In genomic region chr7:30572969-30573368, GRCm38 (mm10) we compare ENCODE assay signal across 8 mouse cellular contexts. TPM values are rescaled to one million over a fixed set of nuclear protein-coding genes. Genes with fewer than 3 reads are reported as not detected.
A peak's percentile ranks its signal among the peaks of the same experiment; 100 is the strongest.
DNase-seq lines count a peak whose midpoint lies in the region; ATAC-seq and TF ChIP-seq lines count a peak whose summit lies in the region.

No protein-coding gene starts in this region.

- no peaks in the 10 kb centered on the region for H3K27me3 ChIP-seq in kidney, embryonic 15.5 days
- H3K27me3 ChIP-seq in hindbrain, embryonic 14.5 days (ENCODE audit: control insufficient read depth, insufficient read depth, low read length): no peaks in the 10 kb centered on the region
- H3K27me3 ChIP-seq in hindbrain, embryonic 10.5 days (ENCODE audit: insufficient read depth, poor library complexity, severe bottlenecking): no peaks in the 10 kb centered on the region

- no peak overlapping the region for H3K27ac ChIP-seq in kidney, embryonic 15.5 days
- peak overlapping the region; percentile 61 for H3K27ac ChIP-seq in bone marrow, adult 2 months (ENCODE audit: control insufficient read depth, insufficient read depth, low read depth, low read length, poor library complexity)
- H3K27ac ChIP-seq in hindbrain, embryonic 14.5 days: no peak overlapping the region
- no peak overlapping the region for H3K27ac ChIP-seq in hindbrain, embryonic 10.5 days

- no peak overlapping the region for H3K9ac ChIP-seq in kidney, embryonic 15.5 days
- H3K9ac ChIP-seq in hindbrain, embryonic 14.5 days: no peak overlapping the region

- no peak for TF ChIP-seq CTCF in bone marrow, adult 2 months (IDR thresholded peaks at IDR 0.05; ENCODE audit: control insufficient read depth, insufficient read depth, low read length)

- peaks cover 98% of the 10 kb centered on the region for H3K36me3 ChIP-seq in kidney, embryonic 15.5 days
- peaks cover 100% of the 10 kb centered on the region for H3K36me3 ChIP-seq in hindbrain, embryonic 14.5 days (replicated peaks; ENCODE audit: control insufficient read depth, insufficient read depth)
- H3K36me3 ChIP-seq in hindbrain, embryonic 10.5 days: peaks cover 100% of the 10 kb centered on the region

- H3K4me3 ChIP-seq in kidney, embryonic 15.5 days (replicated peaks): no peak overlapping the region
- no peak overlapping the region for H3K4me3 ChIP-seq in bone marrow, adult 2 months (replicated peaks; ENCODE audit: control insufficient read depth, low read depth, low read length)
- no peak overlapping the region for H3K4me3 ChIP-seq in hindbrain, embryonic 14.5 days (replicated peaks; ENCODE audit: low read length)
- no peak overlapping the region for H3K4me3 ChIP-seq in hindbrain, embryonic 10.5 days

- no peaks in the 10 kb centered on the region for H3K4me1 ChIP-seq in kidney, embryonic 15.5 days
- no peaks in the 10 kb centered on the region; the same call in 1 of the 2 replicates for H3K4me1 ChIP-seq in bone marrow, adult 2 months (ENCODE audit: control insufficient read depth, insufficient read depth, low read length)
- no peaks in the 10 kb centered on the region for H3K4me1 ChIP-seq in hindbrain, embryonic 14.5 days (replicated peaks; ENCODE audit: control insufficient read depth, insufficient read depth, low read length)
- H3K4me1 ChIP-seq in hindbrain, embryonic 10.5 days (replicated peaks): no peaks in the 10 kb centered on the region

- H3K4me2 ChIP-seq in kidney, embryonic 15.5 days: no peak overlapping the region
- H3K4me2 ChIP-seq in hindbrain, embryonic 14.5 days (replicated peaks): no peak overlapping the region

- TF ChIP-seq POLR2A in bone marrow, adult 2 months (IDR thresholded peaks at IDR 0.05; ENCODE audit: borderline replicate concordance, control insufficient read depth, low read depth, low read length): no peak

- DNase-seq in kidney, adult 18-20 months: peak; percentile 77
- DNase-seq in gastrocnemius, adult 8-10 months (ENCODE audit: low spot score in 2 of 2): peak; percentile 86 to 89
- no peak for DNase-seq in hindbrain, embryonic 14.5 days (ENCODE audit: low spot score)
- DNase-seq in hindbrain, embryonic 10.5 days (ENCODE audit: low spot score): no peak

- H3K9me3 ChIP-seq in kidney, embryonic 15.5 days (replicated peaks): no peaks in the 10 kb centered on the region
- H3K9me3 ChIP-seq in hindbrain, embryonic 14.5 days (ENCODE audit: control insufficient read depth, low read length): no peaks in the 10 kb centered on the region
- no peaks in the 10 kb centered on the region for H3K9me3 ChIP-seq in hindbrain, embryonic 10.5 days

- 74% methylated on average over 2 of the region's 2 CpGs for WGBS in kidney, embryonic 15.5 days
- 62% methylated on average over 2 of the region's 2 CpGs for WGBS in bone marrow, adult 2 months
- WGBS in hindbrain, embryonic 14.5 days: 83% methylated on average over 2 of the region's 2 CpGs
- 90% methylated on average over 2 of the region's 2 CpGs for WGBS in hindbrain, embryonic 10.5 days

- ATAC-seq in kidney, embryonic 15.5 days (replicated peaks; ENCODE audit: low FRiP score): no peak
- ATAC-seq in megakaryocyte progenitor cell, adult 5-6 weeks (replicated peaks; ENCODE audit: poor library complexity): peak; percentile 91
- ATAC-seq in hindbrain, embryonic 14.5 days (ENCODE audit: low FRiP score): no peak
- no peak for ATAC-seq in frontal cortex, adult (ENCODE audit: low TSS enrichment)

RNA-seq across cellular contexts. Expression of gene Igflr1, which starts 7.7 kb away (rescaled TPM):
- 3.8 and 6.0 TPM in 2 replicates for polyA plus RNA-seq in kidney, embryonic 15.5 days (2015; fragmentation: Nextera tagmentation; extraction: Ambion mirVana)
- polyA plus RNA-seq in bone marrow, adult 2 months (2011; ENCODE audit: insufficient read depth, insufficient read length, low replicate concordance, missing spikeins): 11.3 and 15.7 TPM in 2 replicates
- total RNA-seq in gastrocnemius, adult 8-10 months (2022): under 1 TPM; 0.31 to 0.85 (median 0.65) TPM
- 7.2 and 9.2 TPM in 2 replicates for total RNA-seq in megakaryocyte progenitor cell, adult 5-6 weeks (2015)
- not detected in 2 replicates for total RNA-seq in megakaryocyte progenitor cell, adult 5-6 weeks (2017)
- polyA plus RNA-seq in hindbrain, embryonic 14.5 days (2014; fragmentation: Nextera tagmentation; extraction: Ambion mirVana): 2.2 and 3.1 TPM in 2 replicates
- 6.2 and 6.7 TPM in 2 replicates for polyA plus RNA-seq in hindbrain, embryonic 10.5 days (2016; fragmentation: Nextera tagmentation; extraction: Ambion mirVana)

RNA-seq across cellular contexts. Expression of gene Psenen, which starts 9.5 kb away (rescaled TPM):
- 152 TPM in 2 replicates for polyA plus RNA-seq in kidney, embryonic 15.5 days (2015; fragmentation: Nextera tagmentation; extraction: Ambion mirVana)
- polyA plus RNA-seq in bone marrow, adult 2 months (2011; ENCODE audit: insufficient read depth, insufficient read length, low replicate concordance, missing spikeins): 50.7 and 98.9 TPM in 2 replicates
- 100 to 1,000 TPM; 140 to 149 (median 146) TPM for total RNA-seq in gastrocnemius, adult 8-10 months (2022)
- 181 and 202 TPM in 2 replicates for total RNA-seq in megakaryocyte progenitor cell, adult 5-6 weeks (2015)
- 150 and 154 TPM in 2 replicates for total RNA-seq in megakaryocyte progenitor cell, adult 5-6 weeks (2017)
- polyA plus RNA-seq in hindbrain, embryonic 14.5 days (2014; fragmentation: Nextera tagmentation; extraction: Ambion mirVana): 109 and 118 TPM in 2 replicates
- polyA plus RNA-seq in hindbrain, embryonic 10.5 days (2016; fragmentation: Nextera tagmentation; extraction: Ambion mirVana): 131 and 140 TPM in 2 replicates

RNA-seq across cellular contexts. Expression of gene Gm49396, which starts 9.8 kb away (rescaled TPM):
- 15.0 and 17.0 TPM in 2 replicates for polyA plus RNA-seq in kidney, embryonic 15.5 days (2015; fragmentation: Nextera tagmentation; extraction: Ambion mirVana)
- 7.6 and 11.0 TPM in 2 replicates for polyA plus RNA-seq in bone marrow, adult 2 months (2011; ENCODE audit: insufficient read depth, insufficient read length, low replicate concordance, missing spikeins)
- total RNA-seq in gastrocnemius, adult 8-10 months (2022): 1 to 10 TPM in 3 of 4 experiments, under 1 TPM in 1; 0.56 to 1.9 (median 1.5) TPM
- total RNA-seq in megakaryocyte progenitor cell, adult 5-6 weeks (2015): 2.2 and 3.7 TPM in 2 replicates
- 3.4 and 3.9 TPM in 2 replicates for total RNA-seq in megakaryocyte progenitor cell, adult 5-6 weeks (2017)
- polyA plus RNA-seq in hindbrain, embryonic 14.5 days (2014; fragmentation: Nextera tagmentation; extraction: Ambion mirVana): 6.5 and 9.2 TPM in 2 replicates
- polyA plus RNA-seq in hindbrain, embryonic 10.5 days (2016; fragmentation: Nextera tagmentation; extraction: Ambion mirVana): 16.4 and 16.9 TPM in 2 replicates

RNA-seq across cellular contexts. Expression of gene U2af1l4, which starts 9.9 kb away (rescaled TPM):
- 94.8 and 102 TPM in 2 replicates for polyA plus RNA-seq in kidney, embryonic 15.5 days (2015; fragmentation: Nextera tagmentation; extraction: Ambion mirVana)
- 28.8 and 71.1 TPM in 2 replicates for polyA plus RNA-seq in bone marrow, adult 2 months (2011; ENCODE audit: insufficient read depth, insufficient read length, low replicate concordance, missing spikeins)
- 10 to 100 TPM; 53.4 to 57.5 (median 56.9) TPM for total RNA-seq in gastrocnemius, adult 8-10 months (2022)
- total RNA-seq in megakaryocyte progenitor cell, adult 5-6 weeks (2015): 21.4 and 23.4 TPM in 2 replicates
- total RNA-seq in megakaryocyte progenitor cell, adult 5-6 weeks (2017): 86.9 and 96.7 TPM in 2 replicates
- 88.7 and 105 TPM in 2 replicates for polyA plus RNA-seq in hindbrain, embryonic 14.5 days (2014; fragmentation: Nextera tagmentation; extraction: Ambion mirVana)
- 96.0 and 106 TPM in 2 replicates for polyA plus RNA-seq in hindbrain, embryonic 10.5 days (2016; fragmentation: Nextera tagmentation; extraction: Ambion mirVana)

RNA-seq across cellular contexts. Expression of gene Lin37, which starts 13.3 kb away (rescaled TPM):
- 37.6 and 40.5 TPM in 2 replicates for polyA plus RNA-seq in kidney, embryonic 15.5 days (2015; fragmentation: Nextera tagmentation; extraction: Ambion mirVana)
- 22.2 and 47.7 TPM in 2 replicates for polyA plus RNA-seq in bone marrow, adult 2 months (2011; ENCODE audit: insufficient read depth, insufficient read length, low replicate concordance, missing spikeins)
- total RNA-seq in gastrocnemius, adult 8-10 months (2022): 10 to 100 TPM in 3 of 4 experiments, 1 to 10 TPM in 1; 8.1 to 12.4 (median 11.0) TPM
- total RNA-seq in megakaryocyte progenitor cell, adult 5-6 weeks (2015): 54.8 and 67.5 TPM in 2 replicates
- 27.2 and 39.8 TPM in 2 replicates for total RNA-seq in megakaryocyte progenitor cell, adult 5-6 weeks (2017)
- 49.2 and 49.4 TPM in 2 replicates for polyA plus RNA-seq in hindbrain, embryonic 14.5 days (2014; fragmentation: Nextera tagmentation; extraction: Ambion mirVana)
- 47.6 and 50.2 TPM in 2 replicates for polyA plus RNA-seq in hindbrain, embryonic 10.5 days (2016; fragmentation: Nextera tagmentation; extraction: Ambion mirVana)

Comparison
In these comparisons a context has a peak if more than half of its experiments do, and no peak if none do; other contexts are left out.
1. DNase-seq: peak in kidney, adult 18-20 months (single experiment) and gastrocnemius, adult 8-10 months (2 of 2); none in hindbrain, embryonic 14.5 days (single experiment) and hindbrain, embryonic 10.5 days (single experiment).